In genomic region chr8:81768313-81768675, GRCm38 (mm10) we compare ENCODE assay signal across 8 mouse cellular contexts.
DNase-seq lines count a peak whose midpoint lies in the region; ATAC-seq and TF ChIP-seq lines count a peak whose summit lies in the region.

No protein-coding gene starts in this region.

- H3K27me3 ChIP-seq in kidney, embryonic 15.5 days: no peaks in the 10 kb centered on the region
- H3K27me3 ChIP-seq in hindbrain, embryonic 10.5 days (ENCODE audit: insufficient read depth, poor library complexity, severe bottlenecking): no peaks in the 10 kb centered on the region
- H3K27me3 ChIP-seq in liver, embryonic 15.5 days: no peaks in the 10 kb centered on the region
- H3K27me3 ChIP-seq in stomach, postnatal 0 days (ENCODE audit: control insufficient read depth, insufficient read depth, low read length): no peaks in the 10 kb centered on the region

- TF ChIP-seq CTCF in stomach, postnatal 0 days (IDR thresholded peaks at IDR 0.05; ENCODE audit: low read depth): no peak

- peak overlapping the region; percentile 82; the same call in 1 of the 2 replicates for H3K27ac ChIP-seq in kidney, embryonic 15.5 days
- peak overlapping the region; percentile 76 for H3K27ac ChIP-seq in hindbrain, embryonic 10.5 days
- H3K27ac ChIP-seq in liver, embryonic 15.5 days (replicated peaks): no peak overlapping the region
- H3K27ac ChIP-seq in stomach, postnatal 0 days (replicated peaks): no peak overlapping the region

- no peaks in the 10 kb centered on the region for H3K36me3 ChIP-seq in kidney, embryonic 15.5 days
- no peaks in the 10 kb centered on the region for H3K36me3 ChIP-seq in hindbrain, embryonic 10.5 days
- no peaks in the 10 kb centered on the region for H3K36me3 ChIP-seq in liver, embryonic 15.5 days (replicated peaks)
- no peaks in the 10 kb centered on the region for H3K36me3 ChIP-seq in stomach, postnatal 0 days (ENCODE audit: control insufficient read depth, insufficient read depth, low read length)

- H3K4me2 ChIP-seq in kidney, embryonic 15.5 days: peak overlapping the region; percentile 52
- H3K4me2 ChIP-seq in liver, embryonic 15.5 days: peak overlapping the region; percentile 46
- H3K4me2 ChIP-seq in stomach, postnatal 0 days (replicated peaks; ENCODE audit: low read depth): peak overlapping the region; percentile 47; the same call in 1 of the 2 replicates

- peak; percentile 78; the same call in 1 of the 2 replicates for ATAC-seq in kidney, embryonic 15.5 days (replicated peaks; ENCODE audit: low FRiP score)
- ATAC-seq in liver, embryonic 15.5 days (ENCODE audit: insufficient read depth): no peak
- no peak for ATAC-seq in stomach, postnatal 0 days (ENCODE audit: low FRiP score, low TSS enrichment)

- H3K4me3 ChIP-seq in kidney, embryonic 15.5 days (replicated peaks): peak overlapping the region; percentile 32
- H3K4me3 ChIP-seq in hindbrain, embryonic 10.5 days: peak overlapping the region; percentile 27
- no peak overlapping the region for H3K4me3 ChIP-seq in liver, embryonic 15.5 days (replicated peaks)
- H3K4me3 ChIP-seq in stomach, postnatal 0 days (ENCODE audit: low read depth, low read length): no peak overlapping the region

- H3K9me3 ChIP-seq in kidney, embryonic 15.5 days (replicated peaks): no peaks in the 10 kb centered on the region
- H3K9me3 ChIP-seq in hindbrain, embryonic 10.5 days: no peaks in the 10 kb centered on the region
- no peaks in the 10 kb centered on the region for H3K9me3 ChIP-seq in liver, embryonic 15.5 days (replicated peaks)
- no peaks in the 10 kb centered on the region for H3K9me3 ChIP-seq in stomach, postnatal 0 days (ENCODE audit: control insufficient read depth, low read length)

- TF ChIP-seq EP300 in stomach, postnatal 0 days (optimal IDR thresholded peaks at IDR 0.05): no peak

- no peak overlapping the region for H3K9ac ChIP-seq in kidney, embryonic 15.5 days
- H3K9ac ChIP-seq in liver, embryonic 15.5 days: no peak overlapping the region
- no peak overlapping the region for H3K9ac ChIP-seq in stomach, postnatal 0 days (ENCODE audit: low read length)

- no peak for DNase-seq in kidney, adult 9 months
- peak; percentile 38 for DNase-seq in hindbrain, embryonic 10.5 days (ENCODE audit: low spot score)
- DNase-seq in stomach, postnatal 0 days (ENCODE audit: low spot score): no peak
- no peak for DNase-seq in right cerebral cortex, postnatal 10 days (ENCODE audit: low spot score in 2 of 2)
- no peak for DNase-seq in natural killer cell, adult 2 months (ENCODE audit: low spot score in 2 of 2)
- no peak for DNase-seq in heart, adult 8-10 months (ENCODE audit: low spot score)

- peaks cover 14% of the 10 kb centered on the region for H3K4me1 ChIP-seq in kidney, embryonic 15.5 days
- H3K4me1 ChIP-seq in hindbrain, embryonic 10.5 days (replicated peaks): peaks cover 25% of the 10 kb centered on the region
- H3K4me1 ChIP-seq in liver, embryonic 15.5 days (replicated peaks): peaks cover 24% of the 10 kb centered on the region
- peaks cover 8% of the 10 kb centered on the region; the same call in 1 of the 2 replicates for H3K4me1 ChIP-seq in stomach, postnatal 0 days (replicated peaks; ENCODE audit: control insufficient read depth, insufficient read depth)

- 45% methylated on average over 2 of the region's 2 CpGs for WGBS in kidney, embryonic 15.5 days
- WGBS in hindbrain, embryonic 10.5 days: 36% methylated on average over 2 of the region's 2 CpGs
- WGBS in liver, embryonic 15.5 days (ENCODE audit: insufficient replicate concordance): 23% methylated on average over 2 of the region's 2 CpGs
- 39% methylated on average over 2 of the region's 2 CpGs for WGBS in stomach, postnatal 0 days

Comparison
In these comparisons a context has a peak if more than half of its experiments do, and no peak if none do; other contexts are left out.
1. H3K27ac ChIP-seq: peak in kidney, embryonic 15.5 days (single experiment) and hindbrain, embryonic 10.5 days (single experiment); none in liver, embryonic 15.5 days (single experiment) and stomach, postnatal 0 days (single experiment).
2. H3K4me3 ChIP-seq: peak in kidney, embryonic 15.5 days (single experiment) and hindbrain, embryonic 10.5 days (single experiment); none in liver, embryonic 15.5 days (single experiment) and stomach, postnatal 0 days (single experiment).
3. Peak in every context shown above with its lines, with median percentiles within 50 percentile points of each other: H3K4me2 ChIP-seq.